16 mouse cellular contexts compared by ENCODE assay signal in genomic region chr3:142786423-142787072, GRCm38 (mm10).
"Had no signal": no experiment of that assay in that cellular context is flagged by ENCODE, and none has a peak within 500 bp of the region (broad histone marks: within the 10 kb centered on the region; RNA-seq: fewer than 3 reads in every experiment).

No protein-coding gene starts in this region.

- H3K9me3 ChIP-seq: intestine, embryonic 15.5 days; kidney, embryonic 15.5 days; liver, embryonic 13.5 days; neural tube, embryonic 13.5 days had no signal

- ATAC-seq: intestine, embryonic 15.5 days had no signal

- H3K4me2 ChIP-seq: intestine, embryonic 15.5 days; kidney, embryonic 15.5 days; liver, embryonic 13.5 days; neural tube, embryonic 13.5 days had no signal

- H3K9ac ChIP-seq: intestine, embryonic 15.5 days; kidney, embryonic 15.5 days; liver, embryonic 13.5 days; neural tube, embryonic 13.5 days had no signal

- H3K27ac ChIP-seq: intestine, embryonic 15.5 days; kidney, embryonic 15.5 days; left cerebral cortex, adult 2 months; liver, embryonic 13.5 days; neural tube, embryonic 13.5 days had no signal

- H3K4me1 ChIP-seq: intestine, embryonic 15.5 days; kidney, embryonic 15.5 days; liver, embryonic 13.5 days had no signal

- H3K4me3 ChIP-seq: intestine, embryonic 15.5 days; kidney, embryonic 15.5 days; left cerebral cortex, adult 2 months; liver, embryonic 13.5 days; myocyte; neural tube, embryonic 13.5 days had no signal

- DNase-seq: kidney, adult 11 months; kidney, adult 8-10 months; kidney, postnatal 10 days; kidney, postnatal 36 days; layer of hippocampus, postnatal 36 days; liver, embryonic 13.5 days; lung, adult 2 months; lung, postnatal 14 days; lung, postnatal 4 days; thymus, adult 18-20 months; thymus, postnatal 36 days had no signal

- H3K27me3 ChIP-seq: intestine, embryonic 15.5 days; kidney, embryonic 15.5 days; liver, embryonic 13.5 days; neural tube, embryonic 13.5 days had no signal
